Mouse (Mus musculus) midbrain, postnatal 0 days (tissue): Measurements from ENCODE around the gene Nlrc5. TPM values are rescaled to one million over a fixed set of nuclear protein-coding genes. Genes with fewer than 3 reads are reported as not detected.

Source experiments
- ATAC-seq: fragments of 200-750 bp; cut with Nextera tagmentation; 2 replicates; pipeline ENCODE4 v1.8.0; 2017; ENCODE audit warnings: moderate number of reproducible peaks, mild to moderate bottlenecking, moderate TSS enrichment, moderate library complexity; ENCODE audit not compliant: low FRiP score
- DNase-seq: peaks from one replicate; pipeline ENCODE4 v3.0.0-alpha.2; 2015; ENCODE audit warnings: low spot score
- H3K27ac ChIP-seq: fragments of 300-500 bp; sonication (generic); 2 replicates; pipeline ENCODE4 v1.5.1; 2014; ENCODE audit warnings: low read depth, mild to moderate bottlenecking, low read length, mixed read lengths
- H3K27me3 ChIP-seq: fragments of 300-500 bp; sonication (generic); 2 replicates; pipeline ENCODE4 v1.6.1; 2014; ENCODE audit warnings: low read length, control low read depth, mixed read lengths; ENCODE audit not compliant: insufficient read depth
- H3K36me3 ChIP-seq: fragments of 300-500 bp; sonication (generic); 2 replicates; pipeline ENCODE4 v1.6.1; 2014; ENCODE audit warnings: low read length, control low read depth, mixed read lengths; ENCODE audit not compliant: insufficient read depth
- H3K4me1 ChIP-seq: fragments of 300-500 bp; sonication (generic); 2 replicates; pipeline ENCODE4 v1.6.1; 2014; ENCODE audit warnings: mild to moderate bottlenecking, control low read depth, antibody characterized with exemption, low read length, mixed read lengths; ENCODE audit not compliant: insufficient read depth
- H3K4me2 ChIP-seq: fragments of 300-500 bp; sonication (generic); 2 replicates; pipeline ENCODE4 v1.6.1; 2014; ENCODE audit warnings: low read depth, mild to moderate bottlenecking, low read length, mixed read lengths; ENCODE audit not compliant: poor library complexity, severe bottlenecking
- H3K4me3 ChIP-seq: fragments of 300-500 bp; sonication (generic); 2 replicates; pipeline ENCODE4 v1.5.1; 2014; ENCODE audit warnings: low read depth, mild to moderate bottlenecking, low read length, moderate library complexity
- H3K9ac ChIP-seq: fragments of 300-500 bp; sonication (generic); replicated peaks from 2 replicates; pipeline ENCODE4 v1.6.1; 2014; ENCODE audit warnings: mild to moderate bottlenecking, low read length, moderate library complexity, mixed read lengths; ENCODE audit not compliant: poor library complexity, severe bottlenecking
- H3K9me3 ChIP-seq: fragments of 300-500 bp; sonication (generic); 2 replicates; pipeline ENCODE4 v1.6.1; 2016; ENCODE audit warnings: low read length, control low read depth
- CTCF ChIP-seq: IDR thresholded peaks from 2 replicates; pipeline ENCODE4 v1.5.1; 2016; ENCODE audit warnings: antibody characterized with exemption, mild to moderate bottlenecking
- WGBS: fragments of 180-500 bp; shearing (Covaris S2); extraction: QIAGEN DNeasy Blood & Tissue Kit; methylation state at CpG from one replicate; pipeline ENCODE4 v1.1.7; 2014; 5-methylcytosine and 5-hydroxymethylcytosine counted together
- microRNA-seq: library from miRNA; unstranded; fragments of <30 nt; microRNA quantifications from one replicate; pipeline ENCODE4, GENCODE M21; 2016; ENCODE audit warnings: borderline number of aligned reads
- polyA plus RNA-seq: library from polyadenylated mRNA; unstranded; fragments of >200 nt; fragmentation: Nextera tagmentation; extraction: Ambion mirVana; gene quantifications from 2 replicates; pipeline ENCODE4 v1.2.1, GENCODE M21; 2015
- total RNA-seq: library from RNA; depleted of rRNA; stranded (reverse); fragments of >200 nt; gene quantifications from 2 replicates; pipeline ENCODE4 v1.2.3, GENCODE M21; 2014; rRNA removed

Nlrc5 gene
- total and polyA plus RNA-seq, 2 experiments from 2014 or later: 0.22 to 0.63 TPM

GRCm38 (mm10) chr8:94574159-94574907, 140.2 kb downstream of the Nlrc5 start:
- Histone ChIP-seq H3K9ac (no peak overlapping the region), H3K27me3 (no peaks in the 10 kb centered on the region), H3K4me3 (no peak overlapping the region), H3K36me3 (peaks cover 55% of the 10 kb centered on the region), H3K9me3 (no peaks in the 10 kb centered on the region), H3K4me1 (no peaks in the 10 kb centered on the region), H3K4me2 (no peak overlapping the region), H3K27ac (0 out of 2 replicates have a peak overlapping the region, but pooled peaks have one; percentile 6)
- DNase-seq (peak; percentile 92), ATAC-seq (peak; percentile 62; the same call in 1 of the 2 replicates)
- peak; percentile 15; the same call in 1 of the 2 replicates for TF ChIP-seq CTCF
- WGBS: 72% methylated on average over 16 of the region's 16 CpGs

GRCm38 (mm10) chr8:94575148-94575547, 141.0 kb downstream of the Nlrc5 start:
- H3K27me3 ChIP-seq: no peaks in the 10 kb centered on the region
- no peak overlapping the region for H3K4me3 ChIP-seq
- DNase-seq (no peak), ATAC-seq (no peak)
- H3K4me2 ChIP-seq: no peak overlapping the region
- no peaks in the 10 kb centered on the region for H3K9me3 ChIP-seq
- 94% methylated on average over 4 of the region's 4 CpGs for WGBS
- H3K36me3 ChIP-seq: peaks cover 55% of the 10 kb centered on the region
- H3K9ac ChIP-seq: no peak overlapping the region
- TF ChIP-seq CTCF: no peak
- H3K27ac ChIP-seq: no peak overlapping the region
- no peaks in the 10 kb centered on the region for H3K4me1 ChIP-seq

Small RNAs within 50 kb of the gene (microRNA-seq; reads per million reads assigned to microRNA genes)
- gene Mir7072: not detected

Other genes with a start within 250 kb of the Nlrc5 start
- gene Nup93, start 219.8 kb upstream of the Nlrc5 start, total RNA-seq: 47.9 and 65.3 TPM in 2 replicates
- 38.4 and 39.9 TPM in 2 replicates for gene Nup93, start 219.8 kb upstream of the Nlrc5 start, polyA plus RNA-seq
- gene Slc12a3, start 105.2 kb upstream of the Nlrc5 start, total RNA-seq: not detected in 2 replicates
- 0.05 and 0.17 TPM in 2 replicates for gene Slc12a3, start 105.2 kb upstream of the Nlrc5 start, polyA plus RNA-seq
- gene Herpud1, start 47.9 kb upstream of the Nlrc5 start, total RNA-seq: 86.1 and 87.1 TPM in 2 replicates
- 71.0 and 80.4 TPM in 2 replicates for gene Herpud1, start 47.9 kb upstream of the Nlrc5 start, polyA plus RNA-seq
- gene Cpne2, start 98.6 kb downstream of the Nlrc5 start, total RNA-seq: 42.4 and 46.3 TPM in 2 replicates
- gene Cpne2, start 98.6 kb downstream of the Nlrc5 start, polyA plus RNA-seq: 34.3 and 43.3 TPM in 2 replicates
- gene Rspry1, start 167.6 kb downstream of the Nlrc5 start, total RNA-seq: 42.7 and 53.2 TPM in 2 replicates
- 35.5 and 35.9 TPM in 2 replicates for gene Rspry1, start 167.6 kb downstream of the Nlrc5 start, polyA plus RNA-seq
- gene Fam192a, start 167.6 kb downstream of the Nlrc5 start, total RNA-seq: 29.2 and 36.3 TPM in 2 replicates
- 59.6 and 62.2 TPM in 2 replicates for gene Fam192a, start 167.6 kb downstream of the Nlrc5 start, polyA plus RNA-seq
- gene Arl2bp, start 232.2 kb downstream of the Nlrc5 start, total RNA-seq: 146 and 246 TPM in 2 replicates
- gene Arl2bp, start 232.2 kb downstream of the Nlrc5 start, polyA plus RNA-seq: 180 and 187 TPM in 2 replicates